Mouse (Mus musculus) lung, adult 18-20 months (tissue): ENCODE results near the gene Zscan26.

Experiments used
- DNase-seq, 2 experiments: peaks; one replicate each; pipeline ENCODE4 v3.0.0; 2022; ENCODE audit warnings: mixed read lengths in 2 of 2

Gene Zscan26

GRCm38 (mm10) chr13:21423301-21423700 lies 30.2 kb downstream of the Zscan26 start:
- no peak for DNase-seq

GRCm38 (mm10) chr13:21418865-21419264 lies 34.7 kb downstream of the Zscan26 start:
- DNase-seq: no peak

GRCm38 (mm10) chr13:21417298-21418010 lies 36.1 kb downstream of the Zscan26 start:
- no peak for DNase-seq

GRCm38 (mm10) chr13:21415750-21416149 lies 37.8 kb downstream of the Zscan26 start:
- DNase-seq: no peak

GRCm38 (mm10) chr13:21415266-21415665 lies 38.3 kb downstream of the Zscan26 start:
- DNase-seq: no peak

- DNase-seq: peak; percentile 42 to 60
Measured at GRCm38 (mm10) chr13:21414231-21415212, 39.0 kb downstream of the Zscan26 start.

- DNase-seq: no peak
Measured at GRCm38 (mm10) chr13:21408805-21409459, 44.6 kb downstream of the Zscan26 start.

GRCm38 (mm10) chr13:21407969-21408804 lies 45.3 kb downstream of the Zscan26 start:
- DNase-seq: peak; percentile 88 to 91

GRCm38 (mm10) chr13:21407341-21407740 lies 46.2 kb downstream of the Zscan26 start:
- no peak for DNase-seq

GRCm38 (mm10) chr13:21402848-21403247 lies 50.7 kb downstream of the Zscan26 start:
- no peak for DNase-seq

- peak; percentile 84 for DNase-seq
Measured at GRCm38 (mm10) chr13:21402287-21402846, 51.2 kb downstream of the Zscan26 start, which contains the start of gene Zkscan3. Zkscan3 (minus strand) TSS chr13:21402755.

GRCm38 (mm10) chr13:21401636-21402286 lies 51.8 kb downstream of the Zscan26 start:
- DNase-seq: no peak

GRCm38 (mm10) chr13:21401166-21401565 lies 52.4 kb downstream of the Zscan26 start:
- no peak for DNase-seq

- DNase-seq: no peak
Measured at GRCm38 (mm10) chr13:21397486-21397885, 56.0 kb downstream of the Zscan26 start.

- DNase-seq: peak in 1 of 2 experiments; percentile 9
Measured at GRCm38 (mm10) chr13:21396048-21396447, 57.5 kb downstream of the Zscan26 start.

- DNase-seq: no peak
Measured at GRCm38 (mm10) chr13:21395623-21396022, 57.9 kb downstream of the Zscan26 start.

- no peak for DNase-seq
Measured at GRCm38 (mm10) chr13:21395211-21395610, 58.3 kb downstream of the Zscan26 start.
